Mouse (Mus musculus) stomach, embryonic 15.5 days (tissue): ENCODE data around the gene Ksr2. TPM values are rescaled to one million over a fixed set of nuclear protein-coding genes. Genes with fewer than 3 reads are reported as not detected.
A peak's percentile ranks its signal among the peaks of the same experiment; 100 is the strongest.

Experiments
- ATAC-seq: fragments of 200-750 bp; cut with Nextera tagmentation; 2 replicates; pipeline ENCODE4 v1.8.0; 2017; ENCODE audit warnings: low read depth, moderate number of reproducible peaks, moderate TSS enrichment; ENCODE audit not compliant: insufficient read depth, low FRiP score
- H3K27ac ChIP-seq: fragments of 300-500 bp; sonication (generic); 2 replicates; pipeline ENCODE4 v1.5.1; 2015; ENCODE audit warnings: mild to moderate bottlenecking, inconsistent platforms
- H3K27me3 ChIP-seq: fragments of 300-500 bp; sonication (generic); replicated peaks from 2 replicates; pipeline ENCODE4 v1.6.1; 2015; ENCODE audit warnings: inconsistent platforms
- H3K36me3 ChIP-seq: fragments of 300-500 bp; sonication (generic); 2 replicates; pipeline ENCODE4 v1.6.1; 2015; ENCODE audit warnings: inconsistent platforms
- H3K4me1 ChIP-seq: fragments of 300-500 bp; sonication (generic); 2 replicates; pipeline ENCODE4 v1.6.1; 2015; ENCODE audit warnings: inconsistent platforms
- H3K4me2 ChIP-seq: fragments of 300-500 bp; sonication (generic); 2 replicates; pipeline ENCODE4 v1.6.1; 2015; ENCODE audit warnings: mild to moderate bottlenecking, inconsistent platforms
- H3K4me3 ChIP-seq: fragments of 300-500 bp; sonication (generic); replicated peaks from 2 replicates; pipeline ENCODE4 v1.5.1; 2015; ENCODE audit warnings: inconsistent platforms
- H3K9ac ChIP-seq: fragments of 300-500 bp; sonication (generic); 2 replicates; pipeline ENCODE4 v1.6.1; 2015; ENCODE audit warnings: inconsistent platforms
- H3K9me3 ChIP-seq: fragments of 300-500 bp; sonication (generic); 2 replicates; pipeline ENCODE4 v1.6.1; 2016; ENCODE audit warnings: inconsistent platforms
- WGBS: fragments of 180-500 bp; shearing (Covaris S2); methylation state at CpG from one replicate; pipeline ENCODE4 v1.1.7; 2015; 5-methylcytosine and 5-hydroxymethylcytosine counted together
- polyA plus RNA-seq: library from polyadenylated mRNA; unstranded; fragments of >200 nt; fragmentation: Nextera tagmentation; extraction: Ambion mirVana; gene quantifications from 2 replicates; pipeline ENCODE4 v1.2.1, GENCODE M21; 2015

Ksr2 gene
- polyA plus RNA-seq, 1 experiment from 2014 or later: 0.44 TPM

- WGBS: 76% methylated on average over 6 of the region's 6 CpGs
- no peak overlapping the region for H3K4me2 ChIP-seq
These were observed 74.4 kb downstream of the Ksr2 start for GRCm38 (mm10) chr5:117488155-117488554.

GRCm38 (mm10) chr5:117488670-117489325 lies 75.0 kb downstream of the Ksr2 start:
- H3K4me1 ChIP-seq: no peaks in the 10 kb centered on the region
- H3K4me3 ChIP-seq: no peak overlapping the region
- no peaks in the 10 kb centered on the region for H3K27me3 ChIP-seq
- H3K9me3 ChIP-seq: no peaks in the 10 kb centered on the region
- whole genome bisulfite sequencing: 84% methylated on average over 16 of the region's 16 CpGs
- no peak overlapping the region for H3K9ac ChIP-seq
- no peak overlapping the region for H3K27ac ChIP-seq
- no peak for ATAC-seq
- no peaks in the 10 kb centered on the region for H3K36me3 ChIP-seq
- H3K4me2 ChIP-seq: no peak overlapping the region

More at GRCm38 (mm10) chr5:117488155-117488554, 74.4 kb downstream of the Ksr2 start:
- H3K36me3 ChIP-seq: no peaks in the 10 kb centered on the region
- H3K9ac ChIP-seq: no peak overlapping the region
- H3K27ac ChIP-seq: no peak overlapping the region
- H3K27me3 ChIP-seq: no peaks in the 10 kb centered on the region
- no peaks in the 10 kb centered on the region for H3K4me1 ChIP-seq
- no peaks in the 10 kb centered on the region for H3K9me3 ChIP-seq
- ATAC-seq: no peak
- H3K4me3 ChIP-seq: no peak overlapping the region

GRCm38 (mm10) chr5:117492933-117493863 lies 79.4 kb downstream of the Ksr2 start:
- no peaks in the 10 kb centered on the region for H3K36me3 ChIP-seq
- no peaks in the 10 kb centered on the region for H3K9me3 ChIP-seq
- ATAC-seq: no peak
- H3K4me3 ChIP-seq: no peak overlapping the region
- no peak overlapping the region for H3K27ac ChIP-seq
- 0 out of 2 replicates have a peak overlapping the region, but pooled peaks have one; percentile 6 for H3K4me2 ChIP-seq
- H3K9ac ChIP-seq: no peak overlapping the region
- WGBS: 23% methylated on average over 31 of the region's 31 CpGs
- no peaks in the 10 kb centered on the region for H3K4me1 ChIP-seq
- H3K27me3 ChIP-seq: no peaks in the 10 kb centered on the region

- 21% methylated on average over 7 of the region's 7 CpGs for WGBS
- no peak overlapping the region for H3K27ac ChIP-seq
- H3K4me1 ChIP-seq: no peaks in the 10 kb centered on the region
- no peak for ATAC-seq
- no peaks in the 10 kb centered on the region for H3K27me3 ChIP-seq
- no peak overlapping the region for H3K9ac ChIP-seq
- H3K4me3 ChIP-seq: no peak overlapping the region
- H3K4me2 ChIP-seq: no peak overlapping the region
- no peaks in the 10 kb centered on the region for H3K9me3 ChIP-seq
- H3K36me3 ChIP-seq: no peaks in the 10 kb centered on the region
These were observed 80.1 kb downstream of the Ksr2 start for GRCm38 (mm10) chr5:117493947-117494346.

GRCm38 (mm10) chr5:117497084-117497483 lies 83.3 kb downstream of the Ksr2 start:
- 56% methylated on average over 21 of the region's 21 CpGs for WGBS
- H3K9ac ChIP-seq: no peak overlapping the region
- no peak for ATAC-seq

GRCm38 (mm10) chr5:117502611-117503010 lies 88.8 kb downstream of the Ksr2 start:
- no peak overlapping the region for H3K27ac ChIP-seq
- H3K4me2 ChIP-seq: no peak overlapping the region
- no peaks in the 10 kb centered on the region for H3K9me3 ChIP-seq
- H3K4me3 ChIP-seq: no peak overlapping the region
- no peak overlapping the region for H3K9ac ChIP-seq
- H3K27me3 ChIP-seq: no peaks in the 10 kb centered on the region
- no peak for ATAC-seq
- H3K4me1 ChIP-seq: no peaks in the 10 kb centered on the region
- no peaks in the 10 kb centered on the region for H3K36me3 ChIP-seq
- 85% methylated on average over 5 of the region's 5 CpGs for WGBS

More at GRCm38 (mm10) chr5:117497084-117497483, 83.3 kb downstream of the Ksr2 start:
- Histone ChIP-seq H3K36me3 (no peaks in the 10 kb centered on the region), H3K27ac (no peak overlapping the region), H3K9me3 (no peaks in the 10 kb centered on the region), H3K4me1 (no peaks in the 10 kb centered on the region), H3K4me2 (no peak overlapping the region), H3K27me3 (no peaks in the 10 kb centered on the region), H3K4me3 (no peak overlapping the region)

- H3K4me1 ChIP-seq: no peaks in the 10 kb centered on the region
- ATAC-seq: no peak
- WGBS: 83% methylated on average over 5 of the region's 5 CpGs
- no peaks in the 10 kb centered on the region for H3K36me3 ChIP-seq
- no peaks in the 10 kb centered on the region for H3K27me3 ChIP-seq
- no peak overlapping the region for H3K9ac ChIP-seq
- no peaks in the 10 kb centered on the region for H3K9me3 ChIP-seq
- H3K4me2 ChIP-seq: no peak overlapping the region
- no peak overlapping the region for H3K27ac ChIP-seq
- no peak overlapping the region for H3K4me3 ChIP-seq
These were observed 90.6 kb downstream of the Ksr2 start for GRCm38 (mm10) chr5:117504431-117504830.

- 63% methylated on average over 10 of the region's 10 CpGs for WGBS
These were observed 91.4 kb downstream of the Ksr2 start for GRCm38 (mm10) chr5:117505204-117505603.

GRCm38 (mm10) chr5:117505769-117506168 lies 92.0 kb downstream of the Ksr2 start:
- Histone ChIP-seq H3K4me2 (no peak overlapping the region), H3K27ac (no peak overlapping the region), H3K9ac (no peak overlapping the region), H3K4me1 (0 out of 2 replicates have a peak, but pooled peaks cover 2% of the 10 kb centered on the region), H3K9me3 (no peaks in the 10 kb centered on the region), H3K4me3 (no peak overlapping the region), H3K36me3 (no peaks in the 10 kb centered on the region), H3K27me3 (no peaks in the 10 kb centered on the region)
- ATAC-seq: no peak
- 72% methylated on average over 7 of the region's 7 CpGs for WGBS

More at GRCm38 (mm10) chr5:117505204-117505603, 91.4 kb downstream of the Ksr2 start:
- ATAC-seq: no peak
- H3K4me2 ChIP-seq: no peak overlapping the region
- no peak overlapping the region for H3K9ac ChIP-seq
- H3K4me3 ChIP-seq: no peak overlapping the region
- H3K27me3 ChIP-seq: no peaks in the 10 kb centered on the region
- H3K36me3 ChIP-seq: no peaks in the 10 kb centered on the region
- H3K4me1 ChIP-seq: 0 out of 2 replicates have a peak, but pooled peaks cover 2% of the 10 kb centered on the region
- H3K27ac ChIP-seq: no peak overlapping the region
- H3K9me3 ChIP-seq: no peaks in the 10 kb centered on the region

GRCm38 (mm10) chr5:117506406-117506805 lies 92.6 kb downstream of the Ksr2 start:
- peak; percentile 59; the same call in 1 of the 2 replicates for ATAC-seq
- WGBS: 28% methylated on average over 13 of the region's 13 CpGs
- no peaks in the 10 kb centered on the region for H3K9me3 ChIP-seq

GRCm38 (mm10) chr5:117509511-117510375 lies 95.9 kb downstream of the Ksr2 start:
- Histone ChIP-seq H3K9ac (no peak overlapping the region), H3K4me1 (0 out of 2 replicates have a peak, but pooled peaks cover 2% of the 10 kb centered on the region), H3K27ac (no peak overlapping the region), H3K4me2 (peak overlapping the region; percentile 32), H3K36me3 (no peaks in the 10 kb centered on the region), H3K4me3 (no peak overlapping the region), H3K9me3 (no peaks in the 10 kb centered on the region), H3K27me3 (no peaks in the 10 kb centered on the region)
- 42% methylated on average over 20 of the region's 22 CpGs for WGBS
- no peak; the same call in 1 of the 2 replicates for ATAC-seq

More at GRCm38 (mm10) chr5:117506406-117506805, 92.6 kb downstream of the Ksr2 start:
- 0 out of 2 replicates have a peak, but pooled peaks cover 2% of the 10 kb centered on the region for H3K4me1 ChIP-seq
- H3K27ac ChIP-seq: no peak overlapping the region
- no peaks in the 10 kb centered on the region for H3K36me3 ChIP-seq
- H3K27me3 ChIP-seq: no peaks in the 10 kb centered on the region
- H3K4me2 ChIP-seq: no peak overlapping the region
- H3K9ac ChIP-seq: no peak overlapping the region
- no peak overlapping the region for H3K4me3 ChIP-seq
